Comparison of ENCODE assay signal across 11 mouse cellular contexts in the genomic region with DNA sequence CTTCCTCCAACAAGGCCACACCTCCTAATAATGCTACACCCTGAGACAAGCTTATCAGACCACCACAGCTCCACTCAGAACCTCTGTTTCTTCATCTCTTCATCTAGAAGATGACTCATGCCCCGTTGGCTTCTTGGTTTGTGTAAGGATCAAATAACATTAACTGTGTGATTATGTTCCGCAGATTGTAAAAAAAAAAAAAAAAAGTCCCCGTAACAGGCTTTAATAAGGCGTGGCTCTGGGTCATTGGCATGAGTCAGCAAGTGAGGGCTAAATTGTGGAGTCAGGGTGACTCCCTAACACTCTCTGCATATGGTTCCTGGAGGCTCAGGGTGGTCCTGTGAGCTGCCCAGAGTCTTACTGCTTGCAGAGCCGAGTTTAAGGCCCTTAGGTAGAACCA. TPM values are rescaled to one million over a fixed set of nuclear protein-coding genes. Genes with fewer than 3 reads are reported as not detected.
DNase-seq lines count a peak whose midpoint lies in the region; ATAC-seq and TF ChIP-seq lines count a peak whose summit lies in the region.
"Had no signal": no experiment of that assay in that cellular context is flagged by ENCODE, and none has a peak within 500 bp of the region (broad histone marks: within the 10 kb centered on the region; RNA-seq: fewer than 3 reads in every experiment).

No protein-coding gene starts in this region.

- WGBS in kidney, adult 2 months, result 71% methylated on average over 5 of the region's 5 CpGs

- H3K4me1 ChIP-seq in kidney, adult 2 months (ENCODE audit: control insufficient read depth, insufficient read depth, low read length), result peaks cover 4% of the 10 kb centered on the region; the same call in 1 of the 2 replicates
- H3K4me1 ChIP-seq: midbrain, embryonic 15.5 days had no signal

- peak overlapping the region; percentile 61; the same call in 1 of the 2 replicates for H3K27ac ChIP-seq in kidney, adult 2 months (ENCODE audit: insufficient read depth, low read depth, low read length)
- H3K27ac ChIP-seq: midbrain, embryonic 15.5 days had no signal

- H3K4me3 ChIP-seq in kidney, adult 2 months (ENCODE audit: insufficient read depth, low read depth, low read length), result no peak overlapping the region
- H3K4me3 ChIP-seq: midbrain, embryonic 15.5 days had no signal

- no peak for TF ChIP-seq CTCF in kidney, adult 2 months (conservative IDR thresholded peaks at IDR 0.05; ENCODE audit: insufficient read depth, insufficient read length, low read depth, low read length)

- DNase-seq in kidney, adult 2 months, result no peak
- DNase-seq in kidney, adult 18-20 months, result no peak
- DNase-seq in MEL-GATA-1-ER (ENCODE audit: extremely low read depth, low read depth), result peak; percentile 99
- DNase-seq in right cerebral cortex, postnatal 10 days (ENCODE audit: low spot score in 2 of 2), result no peak
- no peak for DNase-seq in retina, postnatal 1 day
- DNase-seq: layer of hippocampus, adult 9-11 months; right cerebral cortex, adult 18-20 months had no signal

- peak; percentile 60 to 62 for ATAC-seq in hematopoietic stem cell, adult 5-6 weeks (replicated peaks in 1 of 2; ENCODE audit: insufficient read depth in 1 of 2, low FRiP score in 2 of 2, low TSS enrichment in 1 of 2, low read depth in 1 of 2, poor library complexity in 2 of 2, severe bottlenecking in 2 of 2)
- ATAC-seq in megakaryocyte-erythroid progenitor cell, adult 5-6 weeks (replicated peaks; ENCODE audit: low FRiP score, low TSS enrichment, poor library complexity, severe bottlenecking), result peak; percentile 66
- no peak for ATAC-seq in inflammation-experienced regulatory T-cells, adult 6 months
- ATAC-seq: midbrain, embryonic 15.5 days had no signal

- TF ChIP-seq POLR2A in kidney, adult 2 months (IDR thresholded peaks at IDR 0.05; ENCODE audit: low read depth, low read length), result no peak

- no peaks in the 10 kb centered on the region for H3K36me3 ChIP-seq in kidney, adult 2 months (ENCODE audit: control insufficient read depth, insufficient read depth, low read length)
- H3K36me3 ChIP-seq: midbrain, embryonic 15.5 days had no signal

- H3K27me3 ChIP-seq in kidney, adult 2 months (replicated peaks; ENCODE audit: control insufficient read depth, insufficient read depth, low read length), result no peaks in the 10 kb centered on the region
- H3K27me3 ChIP-seq: midbrain, embryonic 15.5 days had no signal

RNA-seq across cellular contexts. Expression of a gene that starts 39.7 kb away (rescaled TPM):
- polyA plus RNA-seq in kidney, adult 2 months (2012; rRNA removed), result 57.7 and 64.1 TPM in 2 replicates
- total RNA-seq in hematopoietic stem cell, adult 5-6 weeks (2017), result 302 and 384 TPM in 2 replicates
- total RNA-seq in megakaryocyte-erythroid progenitor cell, adult 5-6 weeks (2014; fragmentation: Nextera tagmentation), result 98.3 and 144 TPM in 2 replicates
- 195 and 198 TPM in 2 replicates for total RNA-seq in megakaryocyte-erythroid progenitor cell, adult 5-6 weeks (2017)
- 100 to 1,000 TPM; 218 to 293 (median 259) TPM for polyA plus RNA-seq in inflammation-experienced regulatory T-cells, adult 6 months (2017; shearing (Covaris generic))

RNA-seq across cellular contexts. Expression of a gene that starts 47.1 kb away (rescaled TPM):
- 396 and 408 TPM in 2 replicates for polyA plus RNA-seq in kidney, adult 2 months (2012; rRNA removed)
- total RNA-seq in hematopoietic stem cell, adult 5-6 weeks (2017), result 45.3 and 54.5 TPM in 2 replicates
- total RNA-seq in megakaryocyte-erythroid progenitor cell, adult 5-6 weeks (2014; fragmentation: Nextera tagmentation), result 335 and 427 TPM in 2 replicates
- 80.6 and 101 TPM in 2 replicates for total RNA-seq in megakaryocyte-erythroid progenitor cell, adult 5-6 weeks (2017)
- polyA plus RNA-seq in inflammation-experienced regulatory T-cells, adult 6 months (2017; shearing (Covaris generic)), result 100 to 1,000 TPM; 178 to 243 (median 221) TPM
